Mouse (Mus musculus): ENCODE measurements at regions not wholly inside any gene's neighbourhood (a gene's known extent, or its start where the extent isn't known, plus 50 kb on each side); places are given as distances from the start of the nearest gene placed in this dataset.
A peak's percentile ranks its signal among the peaks of the same experiment; 100 is the strongest.

- ATAC-seq = no peak
- WGBS = 46% methylated on average over 3 of the region's 3 CpGs
- no peak overlapping the region for H3K4me3 ChIP-seq (ENCODE audit: low read depth, low read length)
These were observed 163.8 kb downstream of the 3110018I06Rik start for GRCm38 (mm10) chr12:107652126-107652728.

DNA sequence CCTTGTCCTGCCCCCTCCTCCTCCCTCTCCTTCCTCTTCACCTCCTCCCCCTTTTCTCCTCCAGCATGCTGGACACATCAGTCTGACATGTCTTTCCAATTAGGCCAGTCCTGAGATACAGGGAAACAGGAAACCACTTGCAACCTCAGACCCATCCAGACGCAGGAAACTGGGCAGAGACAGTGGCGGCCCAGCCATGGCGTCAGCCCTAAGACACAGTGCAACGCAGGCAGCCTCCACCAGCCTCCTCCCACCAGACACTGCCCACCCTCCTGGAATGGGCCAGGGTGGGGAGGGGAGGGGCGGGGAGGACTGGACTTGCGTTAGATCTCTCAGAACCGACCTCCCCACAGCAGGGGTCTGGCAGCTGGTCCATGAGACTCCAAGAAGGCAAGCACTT, 164.7 kb downstream of the 3110018I06Rik start:
- Histone ChIP-seq H3K27me3 (ENCODE audit: control insufficient read depth, insufficient read depth, low read depth, low read length) (no peaks in the 10 kb centered on the region), H3K4me3 (ENCODE audit: low read depth, low read length) (no peak overlapping the region), H3K4me1 (ENCODE audit: control insufficient read depth, insufficient read depth, low read length) (no peaks in the 10 kb centered on the region), H3K36me3 (ENCODE audit: control insufficient read depth, insufficient read depth, low read length) (no peaks in the 10 kb centered on the region), H3K27ac (ENCODE audit: low read length) (no peak overlapping the region), H3K4me2 (ENCODE audit: low read length) (no peak overlapping the region), H3K9me3 (replicated peaks; ENCODE audit: control insufficient read depth, low read length, poor library complexity, severe bottlenecking) (no peaks in the 10 kb centered on the region), H3K9ac (ENCODE audit: low read depth, low read length) (no peak overlapping the region)
- no peak for ATAC-seq
- 30% methylated on average over 6 of the region's 7 CpGs for WGBS

More at GRCm38 (mm10) chr12:107652126-107652728, 163.8 kb downstream of the 3110018I06Rik start:
- no peaks in the 10 kb centered on the region for H3K27me3 ChIP-seq (ENCODE audit: control insufficient read depth, insufficient read depth, low read depth, low read length)
- H3K4me1 ChIP-seq (ENCODE audit: control insufficient read depth, insufficient read depth, low read length) = no peaks in the 10 kb centered on the region
- H3K9me3 ChIP-seq (replicated peaks; ENCODE audit: control insufficient read depth, low read length, poor library complexity, severe bottlenecking) = no peaks in the 10 kb centered on the region
- no peak overlapping the region for H3K4me2 ChIP-seq (ENCODE audit: low read length)
- H3K27ac ChIP-seq (ENCODE audit: low read length) = no peak overlapping the region
- no peak overlapping the region for H3K9ac ChIP-seq (ENCODE audit: low read depth, low read length)
- H3K36me3 ChIP-seq (ENCODE audit: control insufficient read depth, insufficient read depth, low read length) = no peaks in the 10 kb centered on the region

- peaks cover 2% of the 10 kb centered on the region; the same call in 1 of the 2 replicates for H3K4me1 ChIP-seq (ENCODE audit: control insufficient read depth, insufficient read depth, low read length)
- no peak overlapping the region for H3K4me3 ChIP-seq (ENCODE audit: low read depth, low read length)
- no peaks in the 10 kb centered on the region for H3K27me3 ChIP-seq (ENCODE audit: control insufficient read depth, insufficient read depth, low read depth, low read length)
- ATAC-seq = no peak
- H3K36me3 ChIP-seq (ENCODE audit: control insufficient read depth, insufficient read depth, low read length) = no peaks in the 10 kb centered on the region
- H3K27ac ChIP-seq (ENCODE audit: low read length) = no peak overlapping the region
- H3K4me2 ChIP-seq (ENCODE audit: low read length) = no peak overlapping the region
- 53% methylated on average over 5 of the region's 5 CpGs for WGBS
- no peak overlapping the region for H3K9ac ChIP-seq (ENCODE audit: low read depth, low read length)
- H3K9me3 ChIP-seq (replicated peaks; ENCODE audit: control insufficient read depth, low read length, poor library complexity, severe bottlenecking) = no peaks in the 10 kb centered on the region
These were observed 168.4 kb downstream of the 3110018I06Rik start for GRCm38 (mm10) chr12:107656846-107657245.

DNA sequence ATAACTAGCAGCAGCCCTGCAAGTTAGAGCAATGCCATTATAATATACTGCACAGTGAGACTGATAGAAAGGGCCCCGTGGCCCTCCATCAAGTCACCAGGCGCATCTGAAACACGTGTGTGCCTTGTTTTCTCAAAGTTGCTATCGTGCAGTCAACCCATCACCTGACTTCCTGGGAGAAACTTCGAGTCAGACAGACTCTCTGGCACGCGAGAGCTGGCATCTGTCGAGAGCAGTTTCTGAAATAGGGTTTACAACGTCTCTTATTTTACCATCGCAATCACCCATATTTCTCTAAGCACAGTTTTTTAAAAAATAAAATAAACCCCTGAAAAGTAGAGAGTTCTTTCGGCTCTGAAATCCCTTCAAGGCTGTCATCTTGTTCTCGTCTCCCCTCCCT, 169.8 kb downstream of the 3110018I06Rik start:
- 58% methylated on average over 12 of the region's 12 CpGs for WGBS
- H3K36me3 ChIP-seq (ENCODE audit: control insufficient read depth, insufficient read depth, low read length) = no peaks in the 10 kb centered on the region

DNA sequence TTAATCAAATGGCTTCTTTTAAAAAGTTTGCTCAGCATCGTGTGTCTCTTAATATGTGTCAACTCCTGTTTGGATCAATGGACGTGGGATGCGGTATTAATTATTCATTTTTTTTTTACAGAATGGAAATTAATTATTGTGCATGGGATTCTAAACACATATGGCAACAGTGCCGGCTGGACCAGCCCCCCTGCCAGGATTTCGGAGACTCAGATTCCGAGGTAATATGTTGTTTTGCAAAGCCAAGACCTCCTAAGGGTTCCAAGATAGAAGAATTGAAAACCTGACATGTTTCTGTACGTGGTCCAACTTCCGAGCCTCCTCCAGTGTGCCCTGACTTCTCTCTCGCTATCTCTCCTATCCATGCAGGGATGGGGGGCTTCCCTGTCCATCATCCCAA, 170.4 kb downstream of the 3110018I06Rik start:
- peaks cover 2% of the 10 kb centered on the region; the same call in 1 of the 2 replicates for H3K4me1 ChIP-seq (ENCODE audit: control insufficient read depth, insufficient read depth, low read length)
- ATAC-seq = no peak
- no peak overlapping the region for H3K27ac ChIP-seq (ENCODE audit: low read length)
- no peak overlapping the region for H3K4me2 ChIP-seq (ENCODE audit: low read length)
- H3K9ac ChIP-seq (ENCODE audit: low read depth, low read length) = no peak overlapping the region
- no peak overlapping the region for H3K4me3 ChIP-seq (ENCODE audit: low read depth, low read length)
- H3K27me3 ChIP-seq (ENCODE audit: control insufficient read depth, insufficient read depth, low read depth, low read length) = no peaks in the 10 kb centered on the region
- 28% methylated on average over 9 of the region's 9 CpGs for WGBS
- no peaks in the 10 kb centered on the region for H3K36me3 ChIP-seq (ENCODE audit: control insufficient read depth, insufficient read depth, low read length)
- no peaks in the 10 kb centered on the region for H3K9me3 ChIP-seq (replicated peaks; ENCODE audit: control insufficient read depth, low read length, poor library complexity, severe bottlenecking)

More for the DNA sequence above, 169.8 kb downstream of the 3110018I06Rik start:
- Histone ChIP-seq H3K4me2 (ENCODE audit: low read length) (0 out of 2 replicates have a peak overlapping the region, but pooled peaks have one; percentile 17), H3K9ac (ENCODE audit: low read depth, low read length) (no peak overlapping the region), H3K4me1 (ENCODE audit: control insufficient read depth, insufficient read depth, low read length) (peaks cover 2% of the 10 kb centered on the region; the same call in 1 of the 2 replicates), H3K9me3 (replicated peaks; ENCODE audit: control insufficient read depth, low read length, poor library complexity, severe bottlenecking) (no peaks in the 10 kb centered on the region), H3K27me3 (ENCODE audit: control insufficient read depth, insufficient read depth, low read depth, low read length) (no peaks in the 10 kb centered on the region), H3K4me3 (ENCODE audit: low read depth, low read length) (no peak overlapping the region), H3K27ac (ENCODE audit: low read length) (no peak overlapping the region)
- no peak for ATAC-seq

GRCm38 (mm10) chr12:107662624-107663023, 174.2 kb downstream of the 3110018I06Rik start:
- 3% methylated on average over 1 of the region's 1 CpGs for WGBS
- no peak overlapping the region for H3K4me2 ChIP-seq (ENCODE audit: low read length)

DNA sequence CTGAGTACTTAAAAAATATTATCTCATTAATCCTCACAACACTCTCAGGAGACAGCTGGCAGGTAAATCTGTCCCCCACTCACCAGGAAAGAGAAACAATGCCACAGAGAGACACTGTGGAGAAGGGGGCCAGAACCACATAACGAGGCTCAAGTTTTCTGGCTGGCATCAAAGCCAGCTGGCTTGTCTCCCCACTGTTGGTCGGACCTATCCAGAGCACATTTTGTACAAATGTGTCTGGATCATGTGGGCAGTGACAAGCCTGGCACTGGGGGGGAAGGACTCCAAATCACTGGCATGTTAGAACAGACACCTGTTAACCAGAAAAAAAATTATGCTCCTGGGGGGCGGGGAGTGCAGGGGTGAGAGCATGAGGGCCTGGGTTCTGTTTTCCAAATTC, 179.4 kb downstream of the 3110018I06Rik start:
- 80% methylated on average over 3 of the region's 3 CpGs for WGBS
- no peak for ATAC-seq
- H3K9ac ChIP-seq (ENCODE audit: low read depth, low read length) = no peak overlapping the region
- no peaks in the 10 kb centered on the region for H3K9me3 ChIP-seq (replicated peaks; ENCODE audit: control insufficient read depth, low read length, poor library complexity, severe bottlenecking)
- no peaks in the 10 kb centered on the region for H3K36me3 ChIP-seq (ENCODE audit: control insufficient read depth, insufficient read depth, low read length)
- no peak overlapping the region for H3K27ac ChIP-seq (ENCODE audit: low read length)
- H3K4me1 ChIP-seq (ENCODE audit: control insufficient read depth, insufficient read depth, low read length) = no peaks in the 10 kb centered on the region
- no peaks in the 10 kb centered on the region for H3K27me3 ChIP-seq (ENCODE audit: control insufficient read depth, insufficient read depth, low read depth, low read length)
- no peak overlapping the region for H3K4me2 ChIP-seq (ENCODE audit: low read length)
- H3K4me3 ChIP-seq (ENCODE audit: low read depth, low read length) = no peak overlapping the region

More at GRCm38 (mm10) chr12:107662624-107663023, 174.2 kb downstream of the 3110018I06Rik start:
- no peaks in the 10 kb centered on the region for H3K9me3 ChIP-seq (replicated peaks; ENCODE audit: control insufficient read depth, low read length, poor library complexity, severe bottlenecking)
- no peak overlapping the region for H3K4me3 ChIP-seq (ENCODE audit: low read depth, low read length)
- no peaks in the 10 kb centered on the region for H3K36me3 ChIP-seq (ENCODE audit: control insufficient read depth, insufficient read depth, low read length)
- no peaks in the 10 kb centered on the region for H3K27me3 ChIP-seq (ENCODE audit: control insufficient read depth, insufficient read depth, low read depth, low read length)
- no peak overlapping the region for H3K27ac ChIP-seq (ENCODE audit: low read length)
- no peak overlapping the region for H3K9ac ChIP-seq (ENCODE audit: low read depth, low read length)
- no peak for ATAC-seq
- H3K4me1 ChIP-seq (ENCODE audit: control insufficient read depth, insufficient read depth, low read length) = peaks cover 2% of the 10 kb centered on the region; the same call in 1 of the 2 replicates

GRCm38 (mm10) chr12:107669046-107669445, 180.6 kb downstream of the 3110018I06Rik start:
- 69% methylated on average over 5 of the region's 5 CpGs for WGBS
- no peaks in the 10 kb centered on the region for H3K4me1 ChIP-seq (ENCODE audit: control insufficient read depth, insufficient read depth, low read length)
- H3K27ac ChIP-seq (ENCODE audit: low read length) = no peak overlapping the region
- no peaks in the 10 kb centered on the region for H3K9me3 ChIP-seq (replicated peaks; ENCODE audit: control insufficient read depth, low read length, poor library complexity, severe bottlenecking)
- no peak overlapping the region for H3K9ac ChIP-seq (ENCODE audit: low read depth, low read length)
- H3K4me2 ChIP-seq (ENCODE audit: low read length) = no peak overlapping the region
- no peaks in the 10 kb centered on the region for H3K27me3 ChIP-seq (ENCODE audit: control insufficient read depth, insufficient read depth, low read depth, low read length)
- H3K4me3 ChIP-seq (ENCODE audit: low read depth, low read length) = no peak overlapping the region
- ATAC-seq = no peak
- H3K36me3 ChIP-seq (ENCODE audit: control insufficient read depth, insufficient read depth, low read length) = no peaks in the 10 kb centered on the region

DNA sequence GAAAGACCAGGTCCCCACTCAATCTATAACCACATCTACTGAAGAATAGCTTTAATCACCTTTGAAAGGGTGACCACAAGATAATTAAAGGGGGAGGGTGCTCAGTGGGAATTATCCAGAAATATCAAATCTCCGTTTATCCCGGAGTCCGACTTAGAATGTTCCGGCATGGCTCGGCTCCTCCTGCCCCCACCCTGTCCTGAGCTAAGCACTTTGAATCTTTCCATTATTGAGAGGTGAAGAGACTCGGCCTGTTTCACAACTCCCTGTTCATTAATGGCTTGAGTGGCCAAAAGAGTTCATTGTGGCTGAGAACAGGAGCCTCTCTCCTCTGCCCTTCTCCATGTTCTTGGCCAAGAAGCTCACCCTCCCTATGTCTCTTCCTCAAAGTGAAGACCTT, 181.0 kb downstream of the 3110018I06Rik start:
- no peaks in the 10 kb centered on the region for H3K4me1 ChIP-seq (ENCODE audit: control insufficient read depth, insufficient read depth, low read length)
- no peak overlapping the region for H3K4me2 ChIP-seq (ENCODE audit: low read length)
- H3K4me3 ChIP-seq (ENCODE audit: low read depth, low read length) = no peak overlapping the region
- no peak overlapping the region for H3K9ac ChIP-seq (ENCODE audit: low read depth, low read length)
- H3K9me3 ChIP-seq (replicated peaks; ENCODE audit: control insufficient read depth, low read length, poor library complexity, severe bottlenecking) = no peaks in the 10 kb centered on the region
- no peaks in the 10 kb centered on the region for H3K27me3 ChIP-seq (ENCODE audit: control insufficient read depth, insufficient read depth, low read depth, low read length)
- no peaks in the 10 kb centered on the region for H3K36me3 ChIP-seq (ENCODE audit: control insufficient read depth, insufficient read depth, low read length)
- ATAC-seq = no peak
- H3K27ac ChIP-seq (ENCODE audit: low read length) = no peak overlapping the region
- 61% methylated on average over 6 of the region's 6 CpGs for WGBS

Data from midbrain, embryonic 16.5 days (tissue).